Mouse (Mus musculus) embryonic fibroblast, embryonic 13.5 days (primary cell): Measurements from ENCODE around the gene Mtf1.

Experiments used
- CTCF ChIP-seq: IDR thresholded peaks from 2 replicates; pipeline ENCODE4 v1.5.1; 2011; ENCODE audit warnings: mild to moderate bottlenecking, control low read depth, low read length, moderate library complexity, borderline replicate concordance; ENCODE audit not compliant: insufficient read depth
- POLR2A ChIP-seq: IDR thresholded peaks from 2 replicates; pipeline ENCODE4 v1.6.1; 2011; ENCODE audit warnings: low read depth, mild to moderate bottlenecking, control low read depth, low read length, moderate library complexity

GRCm38 (mm10) chr4:124796141-124796540, 5.8 kb upstream of the Mtf1 start:
- no peak for TF ChIP-seq CTCF
- TF ChIP-seq POLR2A, result no peak
